In the genomic region with DNA sequence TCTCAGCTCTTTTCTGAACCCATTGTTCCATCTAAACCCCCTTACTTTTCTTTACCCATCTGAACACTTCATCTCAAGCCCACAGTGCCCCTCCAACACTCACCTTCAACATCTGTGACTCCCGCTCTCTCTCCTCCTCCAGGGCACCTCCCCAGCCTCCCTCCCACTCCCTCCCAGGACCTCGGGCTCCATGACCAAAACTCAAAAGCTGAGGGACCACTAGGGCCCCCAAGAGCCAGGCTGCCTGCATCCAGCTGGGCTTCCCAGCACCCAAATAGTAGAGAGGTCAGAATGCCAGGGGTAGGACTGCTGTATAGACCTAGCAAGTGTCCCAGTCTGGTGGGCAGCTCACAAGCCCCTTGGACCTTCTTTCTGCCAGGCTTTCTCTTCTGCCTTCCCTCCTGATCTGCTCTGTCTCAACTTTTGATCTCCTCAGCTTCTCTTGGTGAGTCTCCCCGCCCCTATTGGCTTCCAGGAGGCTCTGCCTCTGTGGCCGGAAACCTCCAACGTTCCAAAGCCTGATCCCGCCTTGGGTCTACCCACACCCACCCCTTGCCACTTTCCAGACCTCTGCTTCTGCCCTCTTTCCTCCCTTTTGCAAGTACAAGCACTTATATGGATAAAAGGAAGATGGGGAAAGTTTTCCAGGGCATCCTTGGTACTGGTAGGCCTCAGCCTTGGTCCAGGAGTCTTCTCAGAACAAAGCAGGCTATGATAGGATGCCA, we compare ENCODE assay signal across 8 mouse cellular contexts. TPM values are rescaled to one million over a fixed set of nuclear protein-coding genes. Genes with fewer than 3 reads are reported as not detected.
DNase-seq lines count a peak whose midpoint lies in the region; ATAC-seq and TF ChIP-seq lines count a peak whose summit lies in the region.

A gene (minus strand): TSS at position 387 of the 725 bp plus-strand sequence.

- no peak for DNase-seq in liver, adult 2 months (ENCODE audit: extremely low read depth, low read depth, low spot score)
- no peak for DNase-seq in liver
- DNase-seq in embryonic facial prominence, embryonic 14.5 days (ENCODE audit: low spot score) = peak; percentile 73
- no peak for DNase-seq in midbrain, embryonic 10.5 days (ENCODE audit: low spot score)
- DNase-seq in right cerebral cortex, postnatal 25 days = no peak
- DNase-seq in frontal cortex, postnatal 10 days (ENCODE audit: low spot score in 2 of 2) = no peak
- no peak for DNase-seq in retina, embryonic 14.5 days (ENCODE audit: low spot score)

- TF ChIP-seq POLR2A in liver, adult 2 months (IDR thresholded peaks at IDR 0.05; ENCODE audit: extremely low read depth, insufficient read depth, low read length) = no peak

- H3K4me3 ChIP-seq in liver, adult 2 months (ENCODE audit: insufficient read depth, low read depth, low read length) = peak within 1 kb of the TSS; percentile 7; the same call in 1 of the 2 replicates
- H3K4me3 ChIP-seq in embryonic facial prominence, embryonic 14.5 days (ENCODE audit: low read depth, low read length) = peak within 1 kb of the TSS; percentile 65
- peak within 1 kb of the TSS; percentile 71 for H3K4me3 ChIP-seq in hindbrain, embryonic 16.5 days (ENCODE audit: low read length)
- H3K4me3 ChIP-seq in midbrain, embryonic 10.5 days = peak within 1 kb of the TSS; percentile 70

- no peak for ATAC-seq in embryonic facial prominence, embryonic 14.5 days (ENCODE audit: low read depth)
- ATAC-seq in hindbrain, embryonic 16.5 days = no peak

- peaks cover 6% of the 10 kb centered on the region; the same call in 1 of the 2 replicates for H3K4me1 ChIP-seq in liver, adult 2 months (ENCODE audit: control insufficient read depth, insufficient read depth, low read length)
- peaks cover 28% of the 10 kb centered on the region for H3K4me1 ChIP-seq in embryonic facial prominence, embryonic 14.5 days (ENCODE audit: control insufficient read depth, insufficient read depth, low read length)
- peaks cover 18% of the 10 kb centered on the region for H3K4me1 ChIP-seq in hindbrain, embryonic 16.5 days (ENCODE audit: control insufficient read depth, insufficient read depth, low read depth, low read length)
- peaks cover 53% of the 10 kb centered on the region for H3K4me1 ChIP-seq in midbrain, embryonic 10.5 days

- WGBS in liver, adult 2 months = 82% methylated on average over 6 of the region's 6 CpGs
- 54% methylated on average over 6 of the region's 6 CpGs for WGBS in embryonic facial prominence, embryonic 14.5 days
- 55% methylated on average over 6 of the region's 6 CpGs for WGBS in hindbrain, embryonic 16.5 days
- 43% methylated on average over 6 of the region's 6 CpGs for WGBS in midbrain, embryonic 10.5 days

- no peaks in the 10 kb centered on the region for H3K36me3 ChIP-seq in liver, adult 2 months (ENCODE audit: control insufficient read depth, insufficient read depth, low read length)
- H3K36me3 ChIP-seq in embryonic facial prominence, embryonic 14.5 days (ENCODE audit: control insufficient read depth, insufficient read depth, low read length) = no peaks in the 10 kb centered on the region
- H3K36me3 ChIP-seq in hindbrain, embryonic 16.5 days (ENCODE audit: control insufficient read depth, insufficient read depth, low read length) = no peaks in the 10 kb centered on the region
- H3K36me3 ChIP-seq in midbrain, embryonic 10.5 days = no peaks in the 10 kb centered on the region

- H3K27ac ChIP-seq in liver, adult 2 months (replicated peaks; ENCODE audit: insufficient read depth, low read depth, low read length) = no peak within 1 kb of the TSS
- peak within 1 kb of the TSS; percentile 87 for H3K27ac ChIP-seq in embryonic facial prominence, embryonic 14.5 days (replicated peaks; ENCODE audit: low read depth, low read length)
- H3K27ac ChIP-seq in hindbrain, embryonic 16.5 days (ENCODE audit: low read depth, low read length) = peak within 1 kb of the TSS; percentile 69
- peak within 1 kb of the TSS; percentile 98 for H3K27ac ChIP-seq in midbrain, embryonic 10.5 days (replicated peaks)

- peaks cover 18% of the 10 kb centered on the region for H3K27me3 ChIP-seq in liver, adult 2 months (ENCODE audit: control insufficient read depth, insufficient read depth, low read length)
- H3K27me3 ChIP-seq in embryonic facial prominence, embryonic 14.5 days (replicated peaks; ENCODE audit: control insufficient read depth, insufficient read depth, low read length) = no peaks in the 10 kb centered on the region
- H3K27me3 ChIP-seq in hindbrain, embryonic 16.5 days (replicated peaks; ENCODE audit: control insufficient read depth, insufficient read depth, low read length) = no peaks in the 10 kb centered on the region
- H3K27me3 ChIP-seq in midbrain, embryonic 10.5 days (ENCODE audit: low read depth, poor library complexity, severe bottlenecking) = peaks cover 57% of the 10 kb centered on the region

- no peaks in the 10 kb centered on the region for H3K9me3 ChIP-seq in embryonic facial prominence, embryonic 14.5 days (ENCODE audit: control insufficient read depth, low read length)
- no peaks in the 10 kb centered on the region for H3K9me3 ChIP-seq in hindbrain, embryonic 16.5 days (ENCODE audit: control insufficient read depth, low read length)
- no peaks in the 10 kb centered on the region for H3K9me3 ChIP-seq in midbrain, embryonic 10.5 days (replicated peaks)

- no peak for TF ChIP-seq CTCF in liver, adult 2 months (IDR thresholded peaks at IDR 0.05; ENCODE audit: low read depth, low read length)

- no peaks in the 10 kb centered on the region for H3K79me2 ChIP-seq in liver, adult 2 months (ENCODE audit: control insufficient read depth, insufficient read depth, low read length)

- H3K9ac ChIP-seq in liver, adult 2 months (ENCODE audit: low read depth, low read length) = peak within 1 kb of the TSS; percentile 7; the same call in 1 of the 2 replicates
- H3K9ac ChIP-seq in embryonic facial prominence, embryonic 14.5 days (ENCODE audit: low read depth, low read length) = peak within 1 kb of the TSS; percentile 51
- H3K9ac ChIP-seq in hindbrain, embryonic 16.5 days (ENCODE audit: low read depth, low read length) = peak within 1 kb of the TSS; percentile 25

- peak within 1 kb of the TSS; percentile 78 for H3K4me2 ChIP-seq in embryonic facial prominence, embryonic 14.5 days (ENCODE audit: low read depth, low read length)
- peak within 1 kb of the TSS; percentile 77 for H3K4me2 ChIP-seq in hindbrain, embryonic 16.5 days (ENCODE audit: low read length)

RNA-seq across cellular contexts. Expression of the gene that starts here (rescaled TPM):
- 1.3 and 1.9 TPM in 2 replicates for total RNA-seq in liver, adult 2 months (2014; rRNA removed)
- 2.0 and 2.4 TPM in 2 replicates for polyA plus RNA-seq in liver, adult 2 months (2012; rRNA removed)
- polyA plus RNA-seq in embryonic facial prominence, embryonic 14.5 days (2014; fragmentation: Nextera tagmentation; extraction: Ambion mirVana) = 27.3 and 34.6 TPM in 2 replicates
- 3.5 and 3.6 TPM in 2 replicates for polyA plus RNA-seq in hindbrain, embryonic 16.5 days (2015; fragmentation: Nextera tagmentation; extraction: Ambion mirVana)
- 2.2 and 2.4 TPM in 2 replicates for polyA plus RNA-seq in midbrain, embryonic 10.5 days (2016; fragmentation: Nextera tagmentation; extraction: Ambion mirVana)

Comparison
In these comparisons a context has a peak if more than half of its experiments do, and no peak if none do; other contexts are left out.
1. H3K4me3 ChIP-seq: peak in every context shown above with its lines; median percentile 71 in hindbrain, embryonic 16.5 days; 70 in midbrain, embryonic 10.5 days; 65 in embryonic facial prominence, embryonic 14.5 days; 7 in liver, adult 2 months.